Mouse (Mus musculus): ENCODE results near the gene Itgae.

Itgae gene

GRCm38 (mm10) chr11:73155071-73155470 is 64.7 kb downstream of the Itgae start:
- no peak for DNase-seq

GRCm38 (mm10) chr11:73159957-73160810 is 69.8 kb downstream of the Itgae start, which contains the start of gene P2rx5:
P2rx5 (plus strand) TSS chr11:73160421.
- DNase-seq: peak; percentile 41

- peak; percentile 48 for DNase-seq
Observed at GRCm38 (mm10) chr11:73160811-73161200, 70.4 kb downstream of the Itgae start.

- DNase-seq: no peak
Observed at GRCm38 (mm10) chr11:73161616-73162015, 71.2 kb downstream of the Itgae start.

GRCm38 (mm10) chr11:73162284-73162683 is 71.9 kb downstream of the Itgae start:
- DNase-seq: no peak

GRCm38 (mm10) chr11:73168071-73168470 is 77.7 kb downstream of the Itgae start:
- DNase-seq: no peak

- DNase-seq: no peak
Observed at GRCm38 (mm10) chr11:73168576-73168975, 78.2 kb downstream of the Itgae start.

GRCm38 (mm10) chr11:73169231-73169630 is 78.8 kb downstream of the Itgae start:
- peak; percentile 68 for DNase-seq

- DNase-seq: peak; percentile 79
Observed at GRCm38 (mm10) chr11:73172186-73172585, 81.8 kb downstream of the Itgae start.

- DNase-seq: peak; percentile 52
Observed at GRCm38 (mm10) chr11:73175612-73176011, 85.2 kb downstream of the Itgae start.

- no peak for DNase-seq
Observed at GRCm38 (mm10) chr11:73176186-73176585, 85.8 kb downstream of the Itgae start.

GRCm38 (mm10) chr11:73176608-73177508 is 86.5 kb downstream of the Itgae start, which contains the start of the genes Emc6 and Tax1bp3:
Emc6 (minus strand) TSS chr11:73177037.
Tax1bp3 (plus strand) TSS chr11:73177083.
- DNase-seq: peak; percentile 97

GRCm38 (mm10) chr11:73177509-73177875 is 87.1 kb downstream of the Itgae start:
- peak; percentile 88 for DNase-seq

- no peak for DNase-seq
Observed at GRCm38 (mm10) chr11:73177895-73178294, 87.5 kb downstream of the Itgae start.

GRCm38 (mm10) chr11:73185872-73186615 is 95.7 kb downstream of the Itgae start:
- no peak for DNase-seq

GRCm38 (mm10) chr11:73187231-73187630 is 96.8 kb downstream of the Itgae start:
- DNase-seq: no peak

- DNase-seq: no peak
Observed at GRCm38 (mm10) chr11:73193047-73193446, 102.7 kb downstream of the Itgae start.

- DNase-seq: no peak
Observed at GRCm38 (mm10) chr11:73194444-73194843, 104.1 kb downstream of the Itgae start.

Measured in lung, postnatal 14 days (tissue).